Mouse (Mus musculus): ENCODE data around the gene Sprr2j-ps. TPM values are rescaled to one million over a fixed set of nuclear protein-coding genes. Genes with fewer than 3 reads are reported as not detected.

Sprr2j-ps gene
- polyA plus RNA-seq (2015; fragmentation: Nextera tagmentation; extraction: Ambion mirVana), result not detected in 2 replicates

GRCm38 (mm10) chr3:92417782-92418181, at the start of gene Sprr2j-ps:
Gene Sprr2j-ps, plus strand, starts transcription at chr3:92418082.

GRCm38 (mm10) chr3:92385385-92385784, 32.5 kb upstream of the Sprr2j-ps start, which contains the start of gene Sprr2h:
Gene Sprr2h, plus strand, starts transcription at chr3:92385685.

GRCm38 (mm10) chr3:92407691-92408090, 10.2 kb upstream of the Sprr2j-ps start, which contains the start of gene Sprr2i:
Gene Sprr2i, plus strand, starts transcription at chr3:92407991.

GRCm38 (mm10) chr3:92429323-92429722, 11.4 kb downstream of the Sprr2j-ps start, which contains the start of gene Gm9774:
Gene Gm9774, minus strand, starts transcription at chr3:92429423.

DNA sequence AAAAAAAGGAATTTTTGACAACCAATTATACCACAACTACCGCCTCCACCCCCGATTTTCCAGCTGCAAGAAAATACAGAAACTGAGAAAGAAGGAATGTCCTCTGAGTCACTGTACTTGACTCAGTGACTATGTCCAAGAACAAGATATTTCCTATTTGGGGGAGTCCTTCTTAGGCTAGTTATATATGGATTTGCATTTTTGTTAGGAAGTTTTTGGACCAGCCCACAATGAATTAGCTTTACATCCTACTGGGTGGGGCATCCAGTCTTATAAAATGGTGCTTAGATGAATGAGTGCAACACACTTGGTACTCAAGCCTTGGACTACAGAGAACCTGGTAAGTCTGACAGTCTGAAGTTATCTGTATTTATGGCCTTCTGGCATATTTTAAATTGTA, 14.4 kb downstream of the Sprr2j-ps start, which contains the start of gene Sprr2k:
Sprr2k (plus strand) TSS at position 301 of the 400 bp plus-strand sequence.

DNA sequence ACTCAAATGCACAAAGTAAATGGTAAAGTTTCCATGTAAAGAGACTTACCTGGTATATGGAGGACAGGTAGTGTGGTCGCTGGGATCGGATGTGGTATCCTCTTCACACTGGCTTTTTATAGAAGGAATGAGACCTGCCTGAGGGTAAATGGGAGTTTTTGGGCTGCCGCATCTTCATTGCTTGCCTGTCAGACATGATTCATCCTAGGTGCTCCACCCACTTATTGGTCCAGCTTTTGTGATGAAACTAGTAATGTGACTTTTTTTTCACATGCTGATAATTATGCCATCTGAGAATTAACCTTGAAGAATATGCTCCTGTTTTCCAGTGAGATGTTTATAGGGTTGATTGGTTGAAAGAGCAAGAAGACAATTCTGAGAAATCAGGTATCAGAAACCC, 20.8 kb downstream of the Sprr2j-ps start, which contains the start of gene Sprr1b:
Sprr1b (minus strand) TSS at position 101 of the 400 bp plus-strand sequence.

GRCm38 (mm10) chr3:92458620-92459019, 40.7 kb downstream of the Sprr2j-ps start, which contains the start of gene Sprr3:
Gene Sprr3, minus strand, starts transcription at chr3:92458720.

Other genes starting within 250 kb of the Sprr2j-ps start
- gene Sprr2a1, start 202.3 kb upstream of the Sprr2j-ps start, polyA plus RNA-seq (2015; fragmentation: Nextera tagmentation; extraction: Ambion mirVana), result not detected in 2 replicates
- 0.35 and 8.7 TPM in 2 replicates for gene Sprr2a2, start 202.2 kb upstream of the Sprr2j-ps start, polyA plus RNA-seq (2015; fragmentation: Nextera tagmentation; extraction: Ambion mirVana)
- 0.76 TPM in 1 of 2 replicates, not detected in the other for gene Sprr2a3, start 132.7 kb upstream of the Sprr2j-ps start, polyA plus RNA-seq (2015; fragmentation: Nextera tagmentation; extraction: Ambion mirVana)
- gene Sprr2b, start 101.5 kb upstream of the Sprr2j-ps start, polyA plus RNA-seq (2015; fragmentation: Nextera tagmentation; extraction: Ambion mirVana), result not detected in 2 replicates
- gene Sprr2d, start 78.9 kb upstream of the Sprr2j-ps start, polyA plus RNA-seq (2015; fragmentation: Nextera tagmentation; extraction: Ambion mirVana), result 1.0 TPM in 1 of 2 replicates, not detected in the other
- gene Sprr2e, start 65.9 kb upstream of the Sprr2j-ps start, polyA plus RNA-seq (2015; fragmentation: Nextera tagmentation; extraction: Ambion mirVana), result not detected in 2 replicates
- not detected in 2 replicates for gene Sprr2f, start 52.9 kb upstream of the Sprr2j-ps start, polyA plus RNA-seq (2015; fragmentation: Nextera tagmentation; extraction: Ambion mirVana)
- gene Sprr2h, start 32.4 kb upstream of the Sprr2j-ps start, polyA plus RNA-seq (2015; fragmentation: Nextera tagmentation; extraction: Ambion mirVana), result 0.84 TPM in 1 of 2 replicates, not detected in the other
- not detected in 2 replicates for gene Sprr2i, start 10.1 kb upstream of the Sprr2j-ps start, polyA plus RNA-seq (2015; fragmentation: Nextera tagmentation; extraction: Ambion mirVana)
- 8.4 and 11.3 TPM in 2 replicates for gene Gm9774, start 11.3 kb downstream of the Sprr2j-ps start, polyA plus RNA-seq (2015; fragmentation: Nextera tagmentation; extraction: Ambion mirVana)
- gene Sprr2k, start 14.5 kb downstream of the Sprr2j-ps start, polyA plus RNA-seq (2015; fragmentation: Nextera tagmentation; extraction: Ambion mirVana), result not detected in 2 replicates
- 2.6 TPM in 1 of 2 replicates, not detected in the other for gene Sprr1b, start 20.7 kb downstream of the Sprr2j-ps start, polyA plus RNA-seq (2015; fragmentation: Nextera tagmentation; extraction: Ambion mirVana)
- not detected in 2 replicates for gene Sprr3, start 40.6 kb downstream of the Sprr2j-ps start, polyA plus RNA-seq (2015; fragmentation: Nextera tagmentation; extraction: Ambion mirVana)
- not detected in 2 replicates for gene Sprr1a, start 67.8 kb downstream of the Sprr2j-ps start, polyA plus RNA-seq (2015; fragmentation: Nextera tagmentation; extraction: Ambion mirVana)
- not detected in 2 replicates for gene Sprr4, start 82.4 kb downstream of the Sprr2j-ps start, polyA plus RNA-seq (2015; fragmentation: Nextera tagmentation; extraction: Ambion mirVana)
- not detected in 2 replicates for gene 2310046K23Rik, start 116.4 kb downstream of the Sprr2j-ps start, polyA plus RNA-seq (2015; fragmentation: Nextera tagmentation; extraction: Ambion mirVana)
- 4.4 TPM in 1 of 2 replicates, not detected in the other for gene Ivl, start 155.7 kb downstream of the Sprr2j-ps start, polyA plus RNA-seq (2015; fragmentation: Nextera tagmentation; extraction: Ambion mirVana)
- gene Smcp, start 170.9 kb downstream of the Sprr2j-ps start, polyA plus RNA-seq (2015; fragmentation: Nextera tagmentation; extraction: Ambion mirVana), result not detected in 2 replicates
- not detected in 2 replicates for gene 2210017I01Rik, start 189.4 kb downstream of the Sprr2j-ps start, polyA plus RNA-seq (2015; fragmentation: Nextera tagmentation; extraction: Ambion mirVana)
- 3.9 TPM in 1 of 2 replicates, not detected in the other for gene Lce6a, start 203.6 kb downstream of the Sprr2j-ps start, polyA plus RNA-seq (2015; fragmentation: Nextera tagmentation; extraction: Ambion mirVana)
- gene Lce1a1, start 230.2 kb downstream of the Sprr2j-ps start, polyA plus RNA-seq (2015; fragmentation: Nextera tagmentation; extraction: Ambion mirVana), result 10.0 TPM in 1 of 2 replicates, not detected in the other
- 4.4 TPM in 1 of 2 replicates, not detected in the other for gene Lce1b, start 238.8 kb downstream of the Sprr2j-ps start, polyA plus RNA-seq (2015; fragmentation: Nextera tagmentation; extraction: Ambion mirVana)